In the genomic region with DNA sequence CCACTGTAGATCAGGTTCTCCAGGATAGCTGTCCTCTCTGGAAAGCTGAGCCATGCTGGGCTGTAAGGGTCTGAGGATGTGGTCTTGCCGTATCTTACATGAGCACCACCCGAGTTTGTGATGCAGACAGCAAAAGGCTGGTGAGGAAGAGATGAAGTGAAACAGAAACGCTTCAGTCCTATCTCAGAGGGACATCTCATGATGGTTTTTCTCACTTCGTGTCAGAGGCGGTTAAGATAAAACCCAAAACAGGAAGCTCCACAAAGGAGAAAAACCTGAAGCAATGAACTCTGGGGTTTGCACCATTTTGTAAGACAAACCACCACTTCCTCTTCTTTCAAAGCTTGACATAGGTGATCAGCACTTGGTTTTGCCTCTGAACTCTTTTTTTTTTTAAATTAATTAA, we compare ENCODE assay signal across 11 mouse cellular contexts. TPM values are rescaled to one million over a fixed set of nuclear protein-coding genes. Genes with fewer than 3 reads are reported as not detected.
DNase-seq lines count a peak whose midpoint lies in the region; ATAC-seq and TF ChIP-seq lines count a peak whose summit lies in the region.
"Had no signal": no experiment of that assay in that cellular context is flagged by ENCODE, and none has a peak within 500 bp of the region (broad histone marks: within the 10 kb centered on the region; RNA-seq: fewer than 3 reads in every experiment).

No protein-coding gene starts in this region.

- H3K36me3 ChIP-seq in MEL (ENCODE audit: control insufficient read depth in 1 of 2, insufficient read depth in 2 of 2, low read length in 2 of 2): peaks cover 0 to 40% of the 10 kb centered on the region in 2 experiments; a peak in 2 of 4 replicates
- no peaks in the 10 kb centered on the region for H3K36me3 ChIP-seq in liver, embryonic 14.5 days (replicated peaks; ENCODE audit: control insufficient read depth, insufficient read depth, low read depth)
- no peaks in the 10 kb centered on the region for H3K36me3 ChIP-seq in spleen, adult 2 months (ENCODE audit: control insufficient read depth, insufficient read depth, low read length)
- H3K36me3 ChIP-seq in forebrain, embryonic 12.5 days (replicated peaks): no peaks in the 10 kb centered on the region

- no peak overlapping the region for H3K4me2 ChIP-seq in liver, embryonic 14.5 days (ENCODE audit: low read depth)
- no peak overlapping the region for H3K4me2 ChIP-seq in forebrain, embryonic 12.5 days

- H3K27me3 ChIP-seq in MEL (ENCODE audit: control insufficient read depth in 1 of 2, insufficient read depth in 2 of 2, low read length in 2 of 2): no peaks in the 10 kb centered on the region
- H3K27me3 ChIP-seq in liver, embryonic 14.5 days (ENCODE audit: control insufficient read depth, insufficient read depth, low read length): no peaks in the 10 kb centered on the region
- H3K27me3 ChIP-seq in spleen, adult 2 months (ENCODE audit: control insufficient read depth, insufficient read depth, low read length): no peaks in the 10 kb centered on the region
- no peaks in the 10 kb centered on the region for H3K27me3 ChIP-seq in forebrain, embryonic 12.5 days

- H3K4me3 ChIP-seq in MEL (ENCODE audit: control insufficient read depth in 1 of 2, insufficient read depth in 1 of 2, low read depth in 2 of 2, low read length in 2 of 2): peak overlapping the region; percentile 42 to 48
- no peak overlapping the region for H3K4me3 ChIP-seq in liver, embryonic 14.5 days (ENCODE audit: insufficient read depth in 1 of 2, low read depth in 2 of 2, low read length in 2 of 2)
- peak overlapping the region; percentile 36; the same call in 1 of the 2 replicates for H3K4me3 ChIP-seq in spleen, adult 2 months (ENCODE audit: extremely low read depth, insufficient read depth, insufficient read length)
- H3K4me3 ChIP-seq in forebrain, embryonic 12.5 days (replicated peaks): no peak overlapping the region
- H3K4me3 ChIP-seq: erythroblast, embryonic 14.5 days had no signal

- H3K4me1 ChIP-seq in MEL (ENCODE audit: control insufficient read depth in 1 of 2, insufficient read depth in 2 of 2, low read length in 2 of 2): peaks cover 29 to 31% of the 10 kb centered on the region in 2 experiments
- peaks cover 0 to 9% of the 10 kb centered on the region in 2 experiments; a peak in 2 of 4 replicates for H3K4me1 ChIP-seq in liver, embryonic 14.5 days (replicated peaks; ENCODE audit: control insufficient read depth in 2 of 2, insufficient read depth in 2 of 2, low read length in 1 of 2)
- H3K4me1 ChIP-seq in spleen, adult 2 months (ENCODE audit: control insufficient read depth, insufficient read depth, insufficient read length): peaks cover 22% of the 10 kb centered on the region
- H3K4me1 ChIP-seq in forebrain, embryonic 12.5 days: no peaks in the 10 kb centered on the region

- H3K9me3 ChIP-seq in MEL (replicated peaks; ENCODE audit: insufficient read depth, low read length): no peaks in the 10 kb centered on the region
- H3K9me3 ChIP-seq in liver, embryonic 14.5 days (ENCODE audit: control insufficient read depth, low read length): no peaks in the 10 kb centered on the region
- no peaks in the 10 kb centered on the region for H3K9me3 ChIP-seq in forebrain, embryonic 12.5 days

- ATAC-seq in liver, embryonic 14.5 days (ENCODE audit: insufficient read depth): 0 out of 2 replicates have a peak, but pooled peaks have one; percentile 21
- no peak for ATAC-seq in forebrain, embryonic 12.5 days (ENCODE audit: low FRiP score)

- TF ChIP-seq CTCF in MEL (IDR thresholded peaks at IDR 0.05 in 2 of 3, conservative IDR thresholded peaks at IDR 0.05 in 1 of 3; ENCODE audit: control insufficient read depth in 1 of 3, insufficient read depth in 1 of 3, low read depth in 2 of 3, low read length in 3 of 3, poor library complexity in 1 of 3, severe bottlenecking in 1 of 3): no peak
- no peak for TF ChIP-seq CTCF in liver, embryonic 14.5 days (IDR thresholded peaks at IDR 0.05; ENCODE audit: low read depth)
- TF ChIP-seq CTCF in spleen, adult 2 months (IDR thresholded peaks at IDR 0.05; ENCODE audit: extremely low read depth, insufficient read depth, insufficient read length, insufficient replicate concordance): no peak

- H3K9ac ChIP-seq in MEL (ENCODE audit: control insufficient read depth, low read depth, low read length, poor library complexity, severe bottlenecking): peak overlapping the region; percentile 57
- no peak overlapping the region for H3K9ac ChIP-seq in liver, embryonic 14.5 days (replicated peaks)
- no peak overlapping the region for H3K9ac ChIP-seq in forebrain, embryonic 12.5 days

- peak overlapping the region; percentile 98 for H3K27ac ChIP-seq in MEL (ENCODE audit: control insufficient read depth, low read depth, low read length)
- no peak overlapping the region for H3K27ac ChIP-seq in liver, embryonic 14.5 days
- H3K27ac ChIP-seq in spleen, adult 2 months (ENCODE audit: insufficient read depth, low read length): peak overlapping the region; percentile 97
- H3K27ac ChIP-seq in forebrain, embryonic 12.5 days: no peak overlapping the region
- H3K27ac ChIP-seq: kidney, postnatal 0 days had no signal

- peak; percentile 75 to 78 for DNase-seq in B cell, adult 2 months
- peak; percentile 98 for DNase-seq in MEL (ENCODE audit: low read depth, low spot score)
- peak in 2 of 3 experiments; percentile 17 to 45 for DNase-seq in liver, embryonic 14.5 days (ENCODE audit: low read depth in 3 of 3, low spot score in 3 of 3)
- DNase-seq in spleen, adult 2 months (ENCODE audit: low read depth in 1 of 2, low spot score in 2 of 2): peak; percentile 59 to 94
- DNase-seq in adrenal gland, postnatal 14 days: no peak
- no peak for DNase-seq in right cerebral cortex, postnatal 4 days
- DNase-seq in layer of hippocampus, postnatal 10 days (ENCODE audit: low spot score in 2 of 2): no peak
- DNase-seq: cerebellum, adult 18-20 months had no signal

- TF ChIP-seq RAD21 in MEL (IDR thresholded peaks at IDR 0.05; ENCODE audit: low read depth, low read length): no peak

- 6% methylated on average over 5 of the region's 5 CpGs for WGBS in liver, embryonic 14.5 days (ENCODE audit: insufficient replicate concordance)
- WGBS in spleen, adult 2 months: 10% methylated on average over 5 of the region's 5 CpGs
- WGBS in forebrain, embryonic 12.5 days: 89% methylated on average over 5 of the region's 5 CpGs

- peak; percentile 97 to 98 for TF ChIP-seq EP300 in MEL (IDR thresholded peaks at IDR 0.05; ENCODE audit: low read depth in 1 of 2, low read length in 2 of 2)
- TF ChIP-seq EP300 in liver, embryonic 14.5 days (IDR thresholded peaks at IDR 0.05; ENCODE audit: low read depth): no peak

- TF ChIP-seq POLR2A in MEL (IDR thresholded peaks at IDR 0.05; ENCODE audit: control insufficient read depth in 1 of 2, insufficient read depth in 1 of 2, low read depth in 1 of 2, low read length in 2 of 2, poor library complexity in 1 of 2): peak in 1 of 2 experiments; percentile 70; a peak in 3 of 4 replicates
- peak; percentile 33; the same call in 1 of the 2 replicates for TF ChIP-seq POLR2A in spleen, adult 2 months (IDR thresholded peaks at IDR 0.05; ENCODE audit: low read depth, low read length)

- no peaks in the 10 kb centered on the region; the same call in 1 of the 2 replicates for H3K79me2 ChIP-seq in MEL (ENCODE audit: control insufficient read depth, insufficient read depth, low read length, poor library complexity)

TF ChIP-seq in MEL, 35 proteins besides CTCF, POLR2A, EP300 and RAD21 (continues in another document):
- peak; percentile 62 for TF ChIP-seq MAX (IDR thresholded peaks at IDR 0.05; ENCODE audit: low read length)
- peak; percentile 46 for TF ChIP-seq KAT2A (conservative IDR thresholded peaks at IDR 0.05; ENCODE audit: low read depth, low read length)
- peak; percentile 93 for TF ChIP-seq MYC (IDR thresholded peaks at IDR 0.05; ENCODE audit: low read depth, low read length)
- peak; percentile 85 for TF ChIP-seq ELF1 (IDR thresholded peaks at IDR 0.05; ENCODE audit: low read depth, low read length)
- no peak; the same call in 1 of the 2 replicates for TF ChIP-seq CHD2 (IDR thresholded peaks at IDR 0.05; ENCODE audit: low read length)
- peak; percentile 50; the same call in 1 of the 2 replicates for TF ChIP-seq NELFE (IDR thresholded peaks at IDR 0.05; ENCODE audit: low read depth, low read length)
- 0 out of 2 replicates have a peak, but pooled peaks have one; percentile 13 for TF ChIP-seq SMC3 (IDR thresholded peaks at IDR 0.05; ENCODE audit: low read depth, low read length)

RNA-seq across cellular contexts. Expression of a gene that starts 13.2 kb away (rescaled TPM):
- 0.35 and 0.39 TPM in 2 replicates for total RNA-seq in MEL (2012; rRNA removed)
- under 1 TPM in 1 of 2 experiments, not detected in 1; 0.45 TPM for polyA plus RNA-seq in MEL (2012; ENCODE audit: insufficient read depth in 1 of 2, insufficient read length in 2 of 2, low read depth in 1 of 2, low replicate concordance in 2 of 2, missing spikeins in 1 of 2)
- 0.04 TPM in 1 of 2 replicates, not detected in the other for polyA plus RNA-seq in liver, embryonic 14.5 days (2012; rRNA removed)
- polyA plus RNA-seq in liver, embryonic 14.5 days (2014; fragmentation: Nextera tagmentation; extraction: Ambion mirVana): not detected in 2 replicates
- not detected in 2 replicates for polyA plus RNA-seq in spleen, adult 2 months (2012; rRNA removed)
- total RNA-seq in adrenal gland, postnatal 14 days (2021): 0.26 TPM in 1 of 2 replicates, not detected in the other
- 0.20 and 0.31 TPM in 2 replicates for polyA plus RNA-seq in forebrain, embryonic 12.5 days (2016; fragmentation: Nextera tagmentation; extraction: Ambion mirVana)
- under 1 TPM; 0.71 to 0.82 TPM for total RNA-seq in layer of hippocampus, postnatal 10 days (2021)
- polyA plus RNA-seq: erythroblast, embryonic 14.5 days had no signal

RNA-seq across cellular contexts. Expression of a gene that starts 13.5 kb away (rescaled TPM):
- total RNA-seq in MEL (2012; rRNA removed): 25.7 and 28.3 TPM in 2 replicates
- 10 to 100 TPM in 1 of 2 experiments, not detected in 1; 20.2 TPM for polyA plus RNA-seq in MEL (2012; ENCODE audit: insufficient read depth in 1 of 2, insufficient read length in 2 of 2, low read depth in 1 of 2, low replicate concordance in 2 of 2, missing spikeins in 1 of 2)
- 1.5 and 1.8 TPM in 2 replicates for polyA plus RNA-seq in liver, embryonic 14.5 days (2012; rRNA removed)
- 2.8 and 3.1 TPM in 2 replicates for polyA plus RNA-seq in liver, embryonic 14.5 days (2014; fragmentation: Nextera tagmentation; extraction: Ambion mirVana)
- polyA plus RNA-seq in spleen, adult 2 months (2012; rRNA removed): 1.4 TPM in 2 replicates
- total RNA-seq in adrenal gland, postnatal 14 days (2021): 12.0 and 13.8 TPM in 2 replicates
- polyA plus RNA-seq in forebrain, embryonic 12.5 days (2016; fragmentation: Nextera tagmentation; extraction: Ambion mirVana): 4.4 and 5.4 TPM in 2 replicates
- total RNA-seq in layer of hippocampus, postnatal 10 days (2021): 10 to 100 TPM; 12.7 to 12.9 TPM
- polyA plus RNA-seq: erythroblast, embryonic 14.5 days had no signal

RNA-seq across cellular contexts. Expression of a gene that starts 38.8 kb away (rescaled TPM):
- total RNA-seq in MEL (2012; rRNA removed): 1.5 and 2.7 TPM in 2 replicates
- polyA plus RNA-seq in MEL (2012; ENCODE audit: insufficient read depth in 1 of 2, insufficient read length in 2 of 2, low read depth in 1 of 2, low replicate concordance in 2 of 2, missing spikeins in 1 of 2): 1 to 10 TPM in 1 of 2 experiments, not detected in 1; 2.8 TPM
- 0.82 and 1.1 TPM in 2 replicates for polyA plus RNA-seq in liver, embryonic 14.5 days (2012; rRNA removed)
- 1.6 and 1.7 TPM in 2 replicates for polyA plus RNA-seq in liver, embryonic 14.5 days (2014; fragmentation: Nextera tagmentation; extraction: Ambion mirVana)
- polyA plus RNA-seq in spleen, adult 2 months (2012; rRNA removed): 12.8 and 15.7 TPM in 2 replicates
- 5.4 and 8.8 TPM in 2 replicates for total RNA-seq in adrenal gland, postnatal 14 days (2021)
- polyA plus RNA-seq in forebrain, embryonic 12.5 days (2016; fragmentation: Nextera tagmentation; extraction: Ambion mirVana): 0.81 and 1.4 TPM in 2 replicates
- 1 to 10 TPM; 2.9 to 3.7 TPM for total RNA-seq in layer of hippocampus, postnatal 10 days (2021)
- polyA plus RNA-seq: erythroblast, embryonic 14.5 days had no signal

Comparison
In these comparisons a context has a peak if more than half of its experiments do, and no peak if none do; other contexts are left out.
1. DNase-seq: peak in B cell, adult 2 months (2 of 2), MEL (single experiment), liver, embryonic 14.5 days (2 of 3) and spleen, adult 2 months (2 of 2); none in adrenal gland, postnatal 14 days (single experiment), right cerebral cortex, postnatal 4 days (single experiment) and layer of hippocampus, postnatal 10 days (0 of 2).
2. H3K27ac ChIP-seq: peak in MEL (single experiment) and spleen, adult 2 months (single experiment); none in liver, embryonic 14.5 days (single experiment) and forebrain, embryonic 12.5 days (single experiment).
3. H3K4me3 ChIP-seq: peak in MEL (2 of 2) and spleen, adult 2 months (single experiment); none in liver, embryonic 14.5 days (0 of 2) and forebrain, embryonic 12.5 days (single experiment).